Comparison of ENCODE assay signal across 1 mouse cellular context in the genomic region with DNA sequence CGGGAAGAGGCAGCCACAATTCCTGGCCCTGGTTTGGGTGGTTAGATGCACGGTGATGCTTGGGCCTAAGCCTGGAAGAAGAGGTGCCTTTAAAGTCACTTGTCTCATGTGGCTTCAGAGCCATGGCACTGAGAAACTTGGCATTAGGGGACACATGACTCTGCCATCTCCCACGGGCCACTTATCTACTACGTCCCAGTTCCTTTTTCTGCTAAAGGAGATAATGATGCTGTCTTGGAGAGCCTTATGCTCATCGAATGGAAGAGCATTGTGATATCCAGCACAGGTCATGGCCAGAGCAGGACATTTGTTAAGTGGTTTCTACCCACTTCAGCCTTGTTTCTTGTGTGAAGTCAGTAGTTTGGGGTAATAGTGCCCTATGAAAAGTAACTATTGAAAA.
TF ChIP-seq lines count a peak whose summit lies in the region.

No protein-coding gene starts in this region.

TF ChIP-seq in MEL, 35 proteins besides CTCF, POLR2A, EP300 and RAD21:
- peak; percentile 66 for TF ChIP-seq GATA1 (IDR thresholded peaks at IDR 0.05; ENCODE audit: low read depth, low read length)
- TF ChIP-seq MAX (IDR thresholded peaks at IDR 0.05; ENCODE audit: low read length) = no peak
- peak; percentile 51 for TF ChIP-seq TAL1 (IDR thresholded peaks at IDR 0.05; ENCODE audit: low read length)
